Mouse (Mus musculus) hindbrain, postnatal 0 days (tissue): Measurements from ENCODE around the gene Myom1. TPM values are rescaled to one million over a fixed set of nuclear protein-coding genes. Genes with fewer than 3 reads are reported as not detected.

Source experiments
- ATAC-seq: fragments of 200-750 bp; cut with Nextera tagmentation; 2 replicates; pipeline ENCODE4 v1.8.0; 2017; ENCODE audit warnings: mild to moderate bottlenecking, moderate TSS enrichment, moderate library complexity
- DNase-seq: peaks from one replicate; pipeline ENCODE4 v3.0.0-alpha.2; 2015; ENCODE audit warnings: low spot score
- H3K27ac ChIP-seq: fragments of 300-500 bp; sonication (generic); 2 replicates; pipeline ENCODE4 v1.5.1; 2014; ENCODE audit warnings: mild to moderate bottlenecking
- H3K27me3 ChIP-seq: fragments of 300-500 bp; sonication (generic); 2 replicates; pipeline ENCODE4 v1.6.1; 2014; ENCODE audit warnings: low read length, mixed read lengths; ENCODE audit not compliant: insufficient read depth
- H3K36me3 ChIP-seq: fragments of 300-500 bp; sonication (generic); 2 replicates; pipeline ENCODE4 v1.6.1; 2014; ENCODE audit warnings: low read length, mixed read lengths; ENCODE audit not compliant: insufficient read depth
- H3K4me1 ChIP-seq: fragments of 300-500 bp; sonication (generic); 2 replicates; pipeline ENCODE4 v1.6.1; 2014; ENCODE audit warnings: antibody characterized with exemption, low read length, mixed read lengths; ENCODE audit not compliant: insufficient read depth
- H3K4me2 ChIP-seq: fragments of 300-500 bp; sonication (generic); 2 replicates; pipeline ENCODE4 v1.6.1; 2014; ENCODE audit warnings: low read depth, mild to moderate bottlenecking, low read length, moderate library complexity, mixed read lengths
- H3K4me3 ChIP-seq: fragments of 300-500 bp; sonication (generic); 2 replicates; pipeline ENCODE4 v1.5.1; 2014; ENCODE audit warnings: low read length
- H3K9ac ChIP-seq: fragments of 300-500 bp; sonication (generic); replicated peaks from 2 replicates; pipeline ENCODE4 v1.6.1; 2014; ENCODE audit warnings: mild to moderate bottlenecking, low read length, moderate library complexity, mixed read lengths
- H3K9me3 ChIP-seq: fragments of 300-500 bp; sonication (generic); 2 replicates; pipeline ENCODE4 v1.6.1; 2016; ENCODE audit warnings: low read length, mixed read lengths
- CTCF ChIP-seq: IDR thresholded peaks from 2 replicates; pipeline ENCODE4 v1.5.1; 2016; ENCODE audit warnings: antibody characterized with exemption, control low read depth, low read depth
- WGBS: fragments of 180-500 bp; shearing (Covaris S2); extraction: QIAGEN DNeasy Blood & Tissue Kit; methylation state at CpG from one replicate; pipeline ENCODE4 v1.1.7; 2014; 5-methylcytosine and 5-hydroxymethylcytosine counted together
- polyA plus RNA-seq: library from polyadenylated mRNA; unstranded; fragments of >200 nt; fragmentation: Nextera tagmentation; extraction: Ambion mirVana; gene quantifications from 2 replicates; pipeline ENCODE4 v1.2.1, GENCODE M21; 2015
- total RNA-seq: library from RNA; depleted of rRNA; stranded (reverse); fragments of >200 nt; gene quantifications from 2 replicates; pipeline ENCODE4 v1.2.3, GENCODE M21; 2014

The Myom1 gene
- total and polyA plus RNA-seq, 2 experiments from 2014 or later = 0.90 to 1.7 TPM

- no peak overlapping the region for H3K4me3 ChIP-seq
- 86% methylated on average over 8 of the region's 8 CpGs for WGBS
- H3K4me2 ChIP-seq = no peak overlapping the region
- H3K9me3 ChIP-seq = no peaks in the 10 kb centered on the region
- TF ChIP-seq CTCF = no peak
- no peak overlapping the region for H3K27ac ChIP-seq
- H3K27me3 ChIP-seq = no peaks in the 10 kb centered on the region
- no peaks in the 10 kb centered on the region for H3K4me1 ChIP-seq
- no peaks in the 10 kb centered on the region for H3K36me3 ChIP-seq
- ATAC-seq = no peak
- DNase-seq = no peak
- no peak overlapping the region for H3K9ac ChIP-seq
These were observed 46.9 kb downstream of the Myom1 start for GRCm38 (mm10) chr17:71049292-71049691.

GRCm38 (mm10) chr17:71053134-71053708 lies 50.8 kb downstream of the Myom1 start:
- Histone ChIP-seq H3K4me1 (no peaks in the 10 kb centered on the region), H3K27me3 (no peaks in the 10 kb centered on the region), H3K36me3 (no peaks in the 10 kb centered on the region), H3K4me2 (no peak overlapping the region), H3K9me3 (no peaks in the 10 kb centered on the region), H3K4me3 (no peak overlapping the region), H3K9ac (no peak overlapping the region), H3K27ac (no peak overlapping the region)
- DNase-seq (no peak), ATAC-seq (0 out of 2 replicates have a peak, but pooled peaks have one; percentile 27)
- 85% methylated on average over 6 of the region's 6 CpGs for WGBS
- TF ChIP-seq CTCF = no peak

- DNase-seq = peak; percentile 55
- H3K27me3 ChIP-seq = no peaks in the 10 kb centered on the region
- WGBS = 75% methylated on average over 8 of the region's 8 CpGs
- no peak overlapping the region for H3K27ac ChIP-seq
- no peaks in the 10 kb centered on the region for H3K9me3 ChIP-seq
- no peak overlapping the region for H3K4me3 ChIP-seq
- H3K4me1 ChIP-seq = no peaks in the 10 kb centered on the region
- ATAC-seq = no peak
- no peak overlapping the region for H3K4me2 ChIP-seq
- H3K9ac ChIP-seq = no peak overlapping the region
- H3K36me3 ChIP-seq = no peaks in the 10 kb centered on the region
- no peak for TF ChIP-seq CTCF
These were observed 52.9 kb downstream of the Myom1 start for GRCm38 (mm10) chr17:71055203-71055894.

GRCm38 (mm10) chr17:71056405-71056804 lies 54.0 kb downstream of the Myom1 start:
- DNase-seq (no peak), ATAC-seq (no peak)
- Histone ChIP-seq H3K27me3 (no peaks in the 10 kb centered on the region), H3K9ac (no peak overlapping the region), H3K4me3 (no peak overlapping the region), H3K4me2 (no peak overlapping the region), H3K36me3 (no peaks in the 10 kb centered on the region), H3K9me3 (no peaks in the 10 kb centered on the region), H3K27ac (no peak overlapping the region), H3K4me1 (no peaks in the 10 kb centered on the region)
- 69% methylated on average over 7 of the region's 7 CpGs for WGBS
- TF ChIP-seq CTCF = no peak

GRCm38 (mm10) chr17:71057758-71058157 lies 55.3 kb downstream of the Myom1 start:
- Histone ChIP-seq H3K9me3 (no peaks in the 10 kb centered on the region), H3K36me3 (no peaks in the 10 kb centered on the region), H3K27ac (no peak overlapping the region), H3K4me1 (no peaks in the 10 kb centered on the region), H3K27me3 (no peaks in the 10 kb centered on the region), H3K4me2 (no peak overlapping the region), H3K4me3 (no peak overlapping the region), H3K9ac (no peak overlapping the region)
- WGBS = 89% methylated on average over 3 of the region's 3 CpGs
- ATAC-seq (no peak), DNase-seq (no peak)
- no peak for TF ChIP-seq CTCF

- no peak for DNase-seq
- Histone ChIP-seq H3K27me3 (no peaks in the 10 kb centered on the region), H3K4me2 (no peak overlapping the region), H3K9me3 (no peaks in the 10 kb centered on the region), H3K4me3 (no peak overlapping the region), H3K36me3 (no peaks in the 10 kb centered on the region), H3K27ac (no peak overlapping the region), H3K9ac (no peak overlapping the region), H3K4me1 (no peaks in the 10 kb centered on the region)
- ATAC-seq = no peak
- no peak for TF ChIP-seq CTCF
- 80% methylated on average over 3 of the region's 3 CpGs for WGBS
These were observed 56.8 kb downstream of the Myom1 start for GRCm38 (mm10) chr17:71059213-71059612.

GRCm38 (mm10) chr17:71062049-71062560 lies 59.7 kb downstream of the Myom1 start:
- Histone ChIP-seq H3K9me3 (no peaks in the 10 kb centered on the region), H3K4me3 (no peak overlapping the region), H3K9ac (no peak overlapping the region), H3K36me3 (no peaks in the 10 kb centered on the region), H3K27ac (no peak overlapping the region), H3K27me3 (no peaks in the 10 kb centered on the region), H3K4me1 (no peaks in the 10 kb centered on the region), H3K4me2 (no peak overlapping the region)
- ATAC-seq (no peak), DNase-seq (no peak)
- no peak for TF ChIP-seq CTCF
- 51% methylated on average over 5 of the region's 5 CpGs for WGBS
